Mouse (Mus musculus) E14TG2a.4 (cell line): ENCODE measurements around the gene Riok1.
A peak's percentile ranks its signal among the peaks of the same experiment; 100 is the strongest.

Experiments used
- H3K27me3 ChIP-seq: 2 replicates; pipeline ENCODE4 v1.6.1; 2014; ENCODE audit warnings: low read length, control low read depth; ENCODE audit not compliant: insufficient read depth
- H3K36me3 ChIP-seq: 2 replicates; pipeline ENCODE4 v1.6.1; 2014; ENCODE audit warnings: low read length, control low read depth; ENCODE audit not compliant: insufficient read depth
- H3K4me1 ChIP-seq: replicated peaks from 2 replicates; pipeline ENCODE4 v1.6.1; 2014; ENCODE audit warnings: low read depth, low read length, control low read depth
- H3K4me3 ChIP-seq: replicated peaks from 2 replicates; pipeline ENCODE4 v1.5.1; 2014; ENCODE audit warnings: mild to moderate bottlenecking, low read length
- H3K9me3 ChIP-seq: 2 replicates; pipeline ENCODE4 v1.6.1; 2014; ENCODE audit warnings: low read length, control low read depth
- CTCF ChIP-seq: conservative IDR thresholded peaks from 2 replicates; pipeline ENCODE4 v1.5.1; 2014; ENCODE audit warnings: low read length
- NANOG ChIP-seq: IDR thresholded peaks from 2 replicates; pipeline ENCODE4 v1.6.1; 2014; ENCODE audit warnings: borderline replicate concordance, low read length, mixed read lengths
- POU5F1 ChIP-seq: IDR thresholded peaks from 2 replicates; pipeline ENCODE4 v1.6.1; 2014; ENCODE audit warnings: low read length, borderline replicate concordance

The Riok1 gene

GRCm38 (mm10) chr13:38036343-38037043, at the start of gene Riok1:
Gene Riok1 (plus strand): TSS chr13:38036995.
- TF ChIP-seq CTCF (no peak), NANOG (no peak), POU5F1 (no peak)
- peaks cover 23% of the 10 kb centered on the region for H3K36me3 ChIP-seq
- peaks cover 16% of the 10 kb centered on the region for H3K4me1 ChIP-seq
- H3K27me3 ChIP-seq, result no peaks in the 10 kb centered on the region
- peak within 1 kb of the TSS; percentile 96 for H3K4me3 ChIP-seq
- H3K9me3 ChIP-seq, result no peaks in the 10 kb centered on the region

- Histone ChIP-seq H3K4me1 (peaks cover 20% of the 10 kb centered on the region), H3K27me3 (no peaks in the 10 kb centered on the region), H3K4me3 (no peak overlapping the region), H3K9me3 (no peaks in the 10 kb centered on the region), H3K36me3 (peaks cover 73% of the 10 kb centered on the region)
- TF ChIP-seq CTCF (no peak), POU5F1 (no peak), NANOG (no peak)
These were observed 47.1 kb upstream of the Riok1 start for GRCm38 (mm10) chr13:37989701-37990100.

GRCm38 (mm10) chr13:37992638-37993371, 44.0 kb upstream of the Riok1 start:
- no peak for TF ChIP-seq POU5F1
- TF ChIP-seq CTCF, result no peak
- no peak for TF ChIP-seq NANOG
- Histone ChIP-seq H3K27me3 (0 out of 2 replicates have a peak, but pooled peaks cover 4% of the 10 kb centered on the region), H3K4me1 (peaks cover 20% of the 10 kb centered on the region), H3K36me3 (peaks cover 43% of the 10 kb centered on the region), H3K9me3 (no peaks in the 10 kb centered on the region), H3K4me3 (peak overlapping the region; percentile 96)

GRCm38 (mm10) chr13:37993376-37993703, 43.5 kb upstream of the Riok1 start:
- no peak for TF ChIP-seq CTCF
- TF ChIP-seq POU5F1, result no peak
- no peak for TF ChIP-seq NANOG
- Histone ChIP-seq H3K36me3 (peaks cover 38% of the 10 kb centered on the region), H3K9me3 (no peaks in the 10 kb centered on the region), H3K27me3 (peaks cover 7% of the 10 kb centered on the region; the same call in 1 of the 2 replicates), H3K4me1 (peaks cover 20% of the 10 kb centered on the region), H3K4me3 (peak overlapping the region; percentile 96)

- TF ChIP-seq POU5F1 (no peak), CTCF (no peak), NANOG (no peak)
- H3K36me3 ChIP-seq, result peaks cover 32% of the 10 kb centered on the region
- H3K4me3 ChIP-seq, result peak within 1 kb of the TSS; percentile 96
These were observed 42.9 kb upstream of the Riok1 start, which contains the start of gene Ssr1 for GRCm38 (mm10) chr13:37993704-37994404. Gene Ssr1 (minus strand): TSS chr13:37994217.

GRCm38 (mm10) chr13:37994405-37994749, 42.4 kb upstream of the Riok1 start:
- TF ChIP-seq NANOG, result no peak
- TF ChIP-seq POU5F1, result no peak
- no peak for TF ChIP-seq CTCF
- peaks cover 27% of the 10 kb centered on the region for H3K36me3 ChIP-seq
- H3K27me3 ChIP-seq, result peaks cover 8% of the 10 kb centered on the region; the same call in 1 of the 2 replicates
- H3K4me3 ChIP-seq, result peak overlapping the region; percentile 49; the same call in 1 of the 2 replicates
- no peaks in the 10 kb centered on the region for H3K9me3 ChIP-seq
- H3K4me1 ChIP-seq, result peaks cover 20% of the 10 kb centered on the region

More at GRCm38 (mm10) chr13:37993704-37994404, 42.9 kb upstream of the Riok1 start, which contains the start of gene Ssr1:
- peaks cover 20% of the 10 kb centered on the region for H3K4me1 ChIP-seq
- H3K9me3 ChIP-seq, result no peaks in the 10 kb centered on the region
- peaks cover 8% of the 10 kb centered on the region; the same call in 1 of the 2 replicates for H3K27me3 ChIP-seq

GRCm38 (mm10) chr13:37999713-38000112, 37.1 kb upstream of the Riok1 start:
- Histone ChIP-seq H3K4me3 (no peak overlapping the region), H3K36me3 (no peaks in the 10 kb centered on the region), H3K27me3 (peaks cover 20% of the 10 kb centered on the region), H3K9me3 (no peaks in the 10 kb centered on the region), H3K4me1 (peaks cover 6% of the 10 kb centered on the region)
- TF ChIP-seq NANOG (no peak), CTCF (no peak), POU5F1 (no peak)

- Histone ChIP-seq H3K36me3 (no peaks in the 10 kb centered on the region), H3K27me3 (peaks cover 15% of the 10 kb centered on the region), H3K4me1 (0 out of 2 replicates have a peak, but pooled peaks cover 4% of the 10 kb centered on the region), H3K4me3 (no peak overlapping the region), H3K9me3 (no peaks in the 10 kb centered on the region)
- TF ChIP-seq CTCF (peak; percentile 43), POU5F1 (no peak)
These were observed 34.3 kb upstream of the Riok1 start for GRCm38 (mm10) chr13:38002461-38002860.
